Mouse (Mus musculus): ENCODE measurements at regions not wholly inside any gene's neighbourhood (a gene's known extent, or its start where the extent isn't known, plus 50 kb on each side); places are given as distances from the start of the nearest gene placed in this dataset.
"Not testable (repeated sequence)": the region's sequence is repeated elsewhere in the genome, so short reads cannot be mapped to it uniquely, and the experiment has no call there.

DNA sequence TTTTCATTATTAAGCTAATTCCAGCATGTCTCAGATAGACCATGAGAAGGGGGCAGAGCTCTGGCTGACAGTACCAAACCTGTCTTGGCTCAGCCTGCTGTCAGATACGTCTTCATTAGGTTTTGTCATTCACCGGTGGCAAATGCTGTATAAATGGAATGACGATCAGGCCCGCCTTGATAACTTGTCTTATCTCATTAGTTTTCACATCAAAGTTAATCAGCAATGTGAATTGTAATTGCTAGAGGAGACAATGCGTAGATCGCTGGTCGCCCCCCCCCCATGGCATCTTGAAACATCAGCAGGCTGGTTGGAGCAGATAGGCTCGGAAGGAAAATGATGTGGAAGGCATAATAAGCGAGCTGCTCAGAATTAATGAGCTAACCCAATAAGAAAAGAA is 132.5 kb upstream of the Kiz start:
- DNase-seq (ENCODE audit: low spot score in 2 of 2), result no peak

DNA sequence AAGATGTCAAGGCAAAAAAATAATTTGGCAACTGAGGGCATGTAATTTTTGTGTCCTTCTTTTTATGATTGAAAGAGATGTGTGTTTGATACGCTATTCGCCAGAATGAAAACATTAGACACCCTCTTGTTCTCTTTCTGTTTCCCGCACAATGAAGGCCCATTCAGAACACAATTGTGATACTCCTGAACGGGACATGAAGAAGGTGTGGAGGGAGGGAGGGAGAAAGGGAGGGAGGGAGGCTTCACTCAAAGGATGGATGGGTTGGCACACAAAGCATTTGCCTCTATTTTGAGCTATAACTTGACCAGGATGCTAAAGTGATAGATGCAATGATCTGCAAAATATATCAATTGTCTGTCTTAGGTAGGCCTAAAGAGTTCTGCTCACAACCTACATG is 132.0 kb upstream of the Kiz start:
- no peak for DNase-seq (ENCODE audit: low spot score in 2 of 2)

DNA sequence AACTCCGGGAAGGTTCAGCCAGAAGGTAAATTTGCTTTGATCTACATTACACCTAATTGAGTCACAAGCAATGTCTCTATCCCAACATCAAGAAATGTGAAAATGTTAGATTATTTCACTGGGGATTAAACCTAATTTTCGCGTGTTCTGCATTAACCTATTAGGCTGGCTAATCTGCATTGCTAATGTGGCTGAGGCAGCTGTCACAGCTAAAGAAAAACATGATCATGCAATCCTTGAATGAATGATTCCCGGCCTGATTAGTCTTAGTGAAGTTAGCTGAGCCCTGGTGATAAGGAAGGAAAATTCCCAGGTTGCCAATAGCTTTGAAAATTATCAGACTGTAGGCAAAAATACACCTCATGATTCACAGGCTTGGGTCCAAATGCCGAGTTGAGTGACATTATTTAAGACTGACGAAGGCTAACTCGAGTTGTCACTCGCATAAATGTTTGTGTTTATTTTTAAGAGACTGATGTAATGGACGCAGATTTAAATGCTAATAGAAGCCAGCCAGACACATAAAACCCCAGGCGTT is 131.5 kb upstream of the Kiz start:
- no peak for DNase-seq (ENCODE audit: low spot score in 2 of 2)

DNA sequence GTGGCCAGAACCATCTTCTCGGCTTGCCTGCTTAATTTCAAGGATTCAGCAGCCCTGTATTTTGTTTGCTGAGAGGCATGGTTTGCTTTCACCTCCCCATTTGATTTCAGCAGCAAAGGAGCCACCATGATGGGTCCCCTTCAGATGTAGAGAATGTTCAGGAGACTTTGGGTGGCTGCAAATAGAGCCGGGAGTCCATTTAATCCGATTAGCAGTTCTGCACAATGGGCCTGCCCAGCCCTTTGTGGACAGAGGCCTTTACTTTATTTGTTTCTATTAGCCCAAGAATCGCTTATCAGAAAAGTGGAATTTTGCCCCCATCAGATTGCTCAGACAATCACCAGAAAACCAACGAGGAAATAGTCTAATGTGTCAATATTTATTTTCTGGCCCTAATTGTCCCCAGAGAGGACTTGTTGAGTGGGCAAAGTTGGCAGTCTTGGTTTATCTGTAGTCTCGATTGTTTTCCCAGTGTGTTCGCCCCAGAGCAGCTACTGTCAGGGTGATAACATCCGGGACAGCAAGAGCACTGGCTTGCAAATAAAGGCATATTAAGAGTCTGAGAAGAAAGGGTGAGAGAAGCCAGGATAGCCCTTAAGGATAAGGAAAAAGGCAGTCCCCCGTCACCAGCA is 130.6 kb upstream of the Kiz start:
- no peak for DNase-seq (ENCODE audit: low spot score in 2 of 2)

DNA sequence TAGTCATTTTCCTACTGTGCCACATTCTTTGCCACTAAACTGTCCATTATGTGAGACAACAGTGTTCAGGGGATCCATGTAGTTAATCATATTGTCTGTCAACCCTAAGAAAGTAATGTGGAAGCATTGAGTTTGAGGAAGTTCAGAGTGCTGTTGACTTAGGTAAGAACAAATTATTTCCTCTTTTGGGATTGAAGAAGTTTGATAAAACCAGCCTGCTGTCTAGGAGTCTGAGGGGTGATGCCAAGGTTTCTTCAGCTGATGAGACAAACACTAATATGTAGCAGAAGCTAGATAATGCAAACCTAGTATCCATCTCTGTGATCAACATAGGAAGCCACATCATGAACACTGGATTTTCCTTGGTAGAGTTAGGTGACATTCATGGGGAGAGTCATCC is 127.0 kb upstream of the Kiz start:
- DNase-seq (ENCODE audit: low spot score in 2 of 2), result no peak

DNA sequence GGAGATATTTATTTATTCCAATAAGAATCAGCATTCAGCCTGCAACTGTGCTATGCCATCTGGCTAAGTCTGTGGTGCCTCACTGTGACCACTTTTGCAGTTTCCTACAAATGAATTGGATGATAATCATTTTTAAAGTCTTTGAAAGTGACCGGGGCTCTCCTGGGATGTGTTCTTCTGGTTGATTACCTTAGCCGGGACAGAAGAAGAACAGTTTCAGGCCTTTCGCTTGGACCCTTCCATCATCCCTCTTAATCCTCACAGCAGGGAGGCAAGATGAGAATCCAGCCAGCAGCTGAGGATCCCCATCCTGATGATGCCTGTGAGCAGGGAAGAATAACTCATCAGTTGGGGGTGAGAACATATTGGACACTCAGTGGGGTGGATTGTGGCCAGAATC is 124.6 kb upstream of the Kiz start:
- no peak for DNase-seq (ENCODE audit: low spot score in 2 of 2)

GRCm38 (mm10) chr2:146732891-146733290 is 122.8 kb upstream of the Kiz start:
- DNase-seq (ENCODE audit: low spot score in 2 of 2), result not testable (repeated sequence)

DNA sequence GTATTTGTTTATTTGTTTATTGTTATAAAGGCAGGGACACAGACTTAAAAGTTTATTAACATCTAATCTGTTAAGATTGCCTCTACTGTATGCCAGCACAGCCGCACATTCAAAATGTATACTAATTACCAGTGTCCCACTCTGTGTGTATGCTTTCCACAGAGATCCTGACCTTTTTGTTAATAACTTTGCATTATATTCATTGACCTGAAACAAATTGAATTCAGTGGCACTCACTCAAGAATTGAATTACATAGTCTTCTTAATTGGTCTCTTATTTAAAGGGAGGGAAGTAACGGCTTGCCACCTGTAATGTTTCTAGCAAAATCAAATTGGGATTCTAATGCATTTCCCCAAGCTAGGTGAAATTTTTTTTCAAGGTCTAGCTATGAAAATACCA is 111.3 kb upstream of the Kiz start:
- DNase-seq (ENCODE audit: low spot score in 2 of 2), result no peak

- no peak for DNase-seq (ENCODE audit: low spot score in 2 of 2)
These were observed 110.5 kb upstream of the Kiz start for GRCm38 (mm10) chr2:146745012-146745682.

- DNase-seq (ENCODE audit: low spot score in 2 of 2), result peak; percentile 59 to 62
These were observed 110.0 kb upstream of the Kiz start for GRCm38 (mm10) chr2:146745683-146746047.

DNA sequence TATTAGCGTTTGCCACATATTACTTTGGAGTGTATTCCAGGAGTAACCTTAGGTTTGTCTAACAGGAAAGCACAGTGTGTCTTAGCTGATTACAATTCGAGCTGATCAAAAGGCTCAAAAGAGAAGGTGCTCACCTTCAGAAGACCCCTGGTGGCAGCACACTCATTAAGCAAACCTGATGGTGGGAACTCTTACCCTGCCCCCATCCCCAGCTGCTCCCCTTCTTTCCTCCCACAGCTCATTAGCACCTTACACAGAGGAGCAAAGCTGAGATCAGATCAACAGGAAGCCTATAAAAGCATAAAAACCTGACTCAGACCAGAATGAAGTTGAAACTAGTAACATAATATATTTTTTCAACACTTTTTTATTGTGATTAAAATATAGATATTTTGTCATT is 101.7 kb upstream of the Kiz start:
- no peak for DNase-seq (ENCODE audit: low spot score in 2 of 2)

DNA sequence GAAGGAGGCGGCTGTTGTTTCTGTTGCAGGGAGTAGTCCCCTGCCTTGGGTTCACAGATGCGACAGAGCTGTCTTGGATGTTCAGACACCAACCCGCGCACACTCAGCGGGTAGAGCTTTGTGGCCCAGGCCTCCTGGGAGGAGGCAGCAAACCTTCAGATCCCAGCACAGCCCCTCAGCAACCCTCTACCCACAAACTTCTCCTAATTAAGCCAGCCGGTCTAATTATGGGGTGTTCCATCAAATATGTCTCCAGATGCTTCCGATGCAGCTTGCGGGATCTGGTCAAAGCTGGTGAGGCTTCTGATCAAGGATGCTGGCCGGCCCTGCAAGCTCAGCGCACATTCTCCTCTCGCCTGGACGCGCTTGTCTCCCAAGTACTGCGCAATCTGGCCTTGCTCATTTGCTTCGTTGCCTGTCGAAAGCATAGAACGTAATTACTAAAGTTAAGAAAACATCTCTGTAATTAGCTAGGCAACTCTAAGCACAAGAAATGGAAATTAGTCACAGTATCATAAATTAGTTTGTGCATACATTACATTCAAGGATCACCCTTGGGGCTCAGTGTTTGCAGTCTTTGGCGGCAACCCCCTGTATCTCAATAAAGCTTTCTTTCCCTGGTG is 92.0 kb upstream of the Kiz start:
- DNase-seq (ENCODE audit: low spot score in 2 of 2), result no peak

DNA sequence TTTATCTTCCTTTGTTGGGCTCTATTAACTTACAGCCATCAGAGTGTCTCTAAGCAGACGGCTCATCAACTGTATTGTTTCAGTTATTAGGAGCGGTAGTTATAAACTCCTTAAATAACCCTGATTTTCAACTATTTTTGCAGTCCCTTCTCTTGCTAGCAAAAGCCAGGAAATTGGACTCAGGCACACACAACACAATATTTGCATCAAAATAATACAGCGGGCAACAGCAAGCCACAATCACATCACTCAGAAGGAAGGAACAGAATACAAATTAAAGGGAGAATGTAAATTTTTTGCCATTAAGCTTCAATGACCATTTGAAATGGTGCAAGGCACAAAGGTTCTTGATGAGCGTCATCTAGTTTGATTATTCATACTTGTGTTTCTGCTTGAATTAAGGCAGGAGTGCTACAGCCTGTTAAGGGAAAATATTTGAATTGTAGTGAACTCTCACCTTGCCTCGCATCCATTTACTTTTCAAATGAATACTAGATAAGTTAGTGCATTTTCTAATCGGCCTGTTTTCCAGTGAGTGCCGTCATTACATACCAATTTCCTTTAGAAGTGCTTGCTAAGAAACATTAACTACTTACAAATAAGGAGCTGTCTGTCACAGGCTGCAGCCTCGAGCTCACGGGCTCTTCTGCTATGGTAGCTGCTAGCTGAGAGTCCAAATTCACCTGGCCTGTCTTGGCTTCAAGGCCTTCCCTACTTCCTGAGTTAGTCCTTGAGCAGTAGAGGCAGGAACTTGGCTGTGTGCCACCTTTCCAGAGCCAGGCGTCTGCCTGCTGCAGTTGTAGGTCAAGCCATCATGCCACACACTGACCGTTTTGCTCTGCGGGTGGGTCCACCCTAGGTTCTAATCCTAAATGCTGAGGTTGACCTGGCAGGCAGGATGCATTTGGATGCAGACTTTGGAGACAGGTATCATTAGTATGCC is 91.1 kb upstream of the Kiz start:
- DNase-seq (ENCODE audit: low spot score in 2 of 2), result no peak

- no peak for DNase-seq (ENCODE audit: low spot score in 2 of 2)
These were observed 80.8 kb upstream of the Kiz start for GRCm38 (mm10) chr2:146774876-146775275.

DNA sequence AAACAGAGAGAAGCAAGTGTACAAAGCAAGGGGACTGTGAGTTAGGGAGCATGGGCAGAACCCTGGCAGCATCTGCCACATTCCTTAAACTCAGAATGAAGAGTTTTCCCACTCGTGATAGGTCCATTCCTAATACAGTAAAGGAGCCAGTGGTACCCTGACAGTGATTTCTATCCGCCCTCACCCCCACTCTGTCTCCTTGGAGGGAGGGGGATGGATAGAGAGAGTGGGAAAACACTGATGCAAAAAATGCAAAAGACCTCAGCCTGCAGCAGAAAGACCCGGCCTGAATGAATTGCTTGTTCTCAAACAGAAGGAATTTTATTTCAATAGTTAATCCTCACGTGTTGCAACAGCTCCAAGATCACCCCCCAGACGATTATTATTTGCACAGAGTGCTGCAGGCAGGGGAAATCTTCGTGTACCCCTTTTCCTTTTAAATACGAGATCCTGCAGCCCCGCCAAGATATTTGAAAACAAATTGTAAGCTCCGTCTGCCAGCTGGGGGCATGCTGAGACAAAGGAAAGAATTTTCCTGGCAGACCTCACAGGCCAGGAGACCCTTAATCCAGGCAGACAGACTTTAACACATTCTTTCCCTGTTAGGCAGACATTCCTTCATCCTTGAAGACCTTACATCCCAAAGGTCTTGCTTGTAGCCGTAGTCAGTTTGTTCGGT is 68.4 kb upstream of the Kiz start:
- DNase-seq (ENCODE audit: low spot score in 2 of 2), result no peak

DNA sequence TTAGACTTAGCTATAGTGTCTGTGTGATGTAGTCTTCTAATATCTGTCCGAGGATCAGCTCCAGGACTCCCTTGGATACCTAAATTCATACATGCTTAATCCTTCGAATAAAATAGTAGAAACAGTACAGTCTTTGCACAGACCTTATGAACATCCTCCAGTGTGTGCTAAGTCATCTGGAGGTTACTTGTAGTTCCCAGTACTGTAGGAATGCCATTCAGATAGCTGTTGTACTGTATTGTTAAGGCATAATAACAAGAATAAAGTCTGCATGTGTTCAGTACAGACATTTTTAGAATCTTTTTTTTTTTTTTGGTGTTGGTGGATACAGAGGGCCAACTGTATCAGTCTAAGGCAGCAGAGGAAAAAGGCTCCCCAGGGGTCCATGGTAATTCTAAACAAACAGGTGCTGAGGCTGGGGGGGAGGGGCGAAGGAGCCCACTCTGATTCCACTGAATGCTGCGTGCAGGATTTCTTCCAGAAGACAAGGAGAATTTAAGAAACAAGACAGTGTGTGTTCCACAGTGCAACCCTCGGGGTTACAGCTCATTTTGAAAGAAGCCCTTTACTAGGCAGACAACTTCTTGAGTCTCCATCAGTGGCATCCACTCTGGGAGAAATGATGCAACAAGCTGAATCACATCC is 67.7 kb upstream of the Kiz start:
- no peak for DNase-seq (ENCODE audit: low spot score in 2 of 2)

- peak; percentile 20 to 24 for DNase-seq (ENCODE audit: low spot score in 2 of 2)
These were observed 62.7 kb upstream of the Kiz start for GRCm38 (mm10) chr2:146792844-146793420.

DNA sequence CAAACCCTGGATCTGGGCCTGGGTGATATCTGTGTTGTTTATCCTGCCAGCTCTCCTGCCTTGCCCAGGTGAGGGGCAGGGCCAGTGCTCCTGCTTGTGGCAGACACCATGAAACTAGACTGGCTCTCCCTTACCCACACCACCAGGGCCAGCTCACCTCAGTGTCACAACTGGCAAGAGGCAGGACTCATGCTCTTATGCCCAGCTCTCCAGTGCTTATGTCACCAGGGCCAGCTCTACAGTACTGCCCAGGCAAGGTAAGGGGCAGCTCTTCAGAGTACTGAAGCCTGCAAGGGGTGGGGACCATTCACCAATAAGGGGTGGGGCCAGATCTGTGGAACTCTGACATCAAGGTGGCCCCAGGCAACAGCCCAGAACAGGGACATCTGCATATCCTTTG is 52.7 kb upstream of the Kiz start:
- no peak for DNase-seq (ENCODE audit: low spot score in 2 of 2)
